Mouse (Mus musculus) monocyte, adult 5-6 weeks (primary cell): Measurements from ENCODE around the gene Nrxn3. TPM values are rescaled to one million over a fixed set of nuclear protein-coding genes. Genes with fewer than 3 reads are reported as not detected.

ENCODE experiments used
- ATAC-seq: fragments of 153-309, 156-312 bp; replicated peaks from 2 replicates; pipeline ENCODE4 v1.8.0; 2017; ENCODE audit warnings: mild to moderate bottlenecking; ENCODE audit not compliant: low TSS enrichment, insufficient number of reproducible peaks, severe bottlenecking, poor library complexity, low FRiP score
- total RNA-seq: library from RNA; stranded (forward); fragments of 200-1000, 200-491, 200-594 nt; gene quantifications from 3 replicates; pipeline ENCODE4 v1.2.3, GENCODE M21; 2017

The Nrxn3 gene
- total RNA-seq, 1 experiment from 2014 or later = not detected

- no peak for ATAC-seq
These were observed 78.4 kb downstream of the Nrxn3 start for GRCm38 (mm10) chr12:88800990-88801655.

DNA sequence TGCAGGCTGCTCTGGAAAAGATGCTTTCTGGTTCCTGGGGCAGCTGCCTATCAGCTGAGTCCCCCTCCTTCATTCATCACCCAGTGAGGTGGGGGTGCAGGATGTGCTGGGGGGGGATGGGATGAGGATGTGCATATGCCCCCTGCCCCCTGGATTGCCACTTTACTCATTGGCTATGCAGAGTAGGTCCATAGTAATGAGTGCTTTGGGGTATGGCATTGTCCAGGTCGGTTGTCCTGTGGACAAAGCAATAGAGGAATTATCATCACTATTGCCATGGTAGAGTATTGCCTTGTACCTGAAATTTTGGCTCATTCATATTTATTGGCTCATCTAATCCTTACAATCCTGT, 79.0 kb downstream of the Nrxn3 start:
- ATAC-seq = no peak

DNA sequence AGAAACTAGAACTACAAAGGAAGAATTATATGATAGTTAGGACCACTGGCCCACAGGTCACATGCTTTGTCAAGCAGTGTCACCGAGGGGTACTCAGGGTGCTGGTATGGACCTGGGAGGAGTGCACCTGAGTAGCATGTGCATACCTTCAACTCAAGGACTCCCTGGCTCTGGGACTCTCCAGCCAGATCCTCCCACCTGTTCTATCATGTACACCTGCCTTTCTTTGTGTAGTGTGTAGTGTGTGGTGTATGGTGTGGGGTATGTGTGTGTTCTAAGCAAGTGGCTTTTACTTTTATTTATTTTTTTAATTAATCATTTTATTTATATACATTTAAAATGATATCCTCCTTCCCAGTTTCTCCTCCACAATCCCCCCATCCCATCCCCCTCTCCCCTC, 86.3 kb downstream of the Nrxn3 start:
- ATAC-seq = no peak

DNA sequence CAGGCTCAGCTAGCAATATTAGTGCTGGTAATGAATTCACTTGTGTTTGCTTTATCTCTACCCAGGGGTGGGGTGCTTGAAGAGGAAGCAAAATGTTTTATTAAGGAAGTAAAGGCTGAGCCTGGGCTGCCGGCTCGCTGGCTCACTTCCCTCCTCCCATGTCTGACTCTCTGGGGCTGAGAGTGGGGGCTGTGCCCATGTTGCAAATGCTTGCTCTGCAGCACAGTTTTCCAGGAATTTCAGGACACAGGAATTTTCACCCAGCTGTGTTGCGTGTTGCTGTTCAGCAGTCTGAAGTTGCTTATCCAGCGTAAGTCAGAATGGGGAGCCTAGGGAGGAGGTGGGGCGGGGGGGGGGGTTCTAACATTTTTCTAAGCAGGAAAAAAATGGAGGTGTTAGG, 89.5 kb downstream of the Nrxn3 start:
- ATAC-seq = no peak

GRCm38 (mm10) chr12:88816865-88817264, 94.2 kb downstream of the Nrxn3 start:
- no peak for ATAC-seq

GRCm38 (mm10) chr12:88818622-88819334, 96.1 kb downstream of the Nrxn3 start:
- ATAC-seq = no peak

GRCm38 (mm10) chr12:88819335-88819709, 96.6 kb downstream of the Nrxn3 start:
- no peak for ATAC-seq

GRCm38 (mm10) chr12:88820131-88820530, 97.5 kb downstream of the Nrxn3 start:
- ATAC-seq = no peak

- no peak for ATAC-seq
These were observed 108.2 kb downstream of the Nrxn3 start for GRCm38 (mm10) chr12:88830851-88831250.

DNA sequence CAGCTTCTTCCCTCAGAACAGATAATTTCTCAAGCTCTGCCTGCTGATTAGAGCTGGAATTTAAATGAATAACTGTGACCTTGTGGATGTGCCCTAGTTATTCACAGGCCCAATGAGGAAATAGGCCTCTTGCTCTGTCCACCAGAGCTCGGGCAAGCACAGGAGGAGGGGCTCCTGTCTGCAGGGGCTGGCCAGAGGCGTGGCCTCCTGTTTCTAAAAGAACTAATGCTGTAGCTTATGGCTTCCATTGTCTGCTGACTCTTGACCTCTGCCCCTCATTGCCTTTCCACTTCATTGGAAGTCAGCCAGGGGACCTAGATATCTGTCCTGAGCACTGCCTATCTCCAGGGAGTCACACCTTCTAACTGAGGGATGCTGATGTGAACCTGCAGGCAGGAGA, 113.1 kb downstream of the Nrxn3 start:
- no peak for ATAC-seq

GRCm38 (mm10) chr12:88839724-88840123, 117.0 kb downstream of the Nrxn3 start:
- ATAC-seq = no peak

GRCm38 (mm10) chr12:88841350-88841749, 118.7 kb downstream of the Nrxn3 start:
- ATAC-seq = no peak

GRCm38 (mm10) chr12:88850400-88851179, 127.9 kb downstream of the Nrxn3 start:
- no peak for ATAC-seq

GRCm38 (mm10) chr12:88854039-88854438, 131.4 kb downstream of the Nrxn3 start:
- no peak for ATAC-seq

- no peak for ATAC-seq
These were observed 135.0 kb downstream of the Nrxn3 start for GRCm38 (mm10) chr12:88857701-88858100.

GRCm38 (mm10) chr12:88859456-88860345, 137.0 kb downstream of the Nrxn3 start:
- no peak for ATAC-seq

DNA sequence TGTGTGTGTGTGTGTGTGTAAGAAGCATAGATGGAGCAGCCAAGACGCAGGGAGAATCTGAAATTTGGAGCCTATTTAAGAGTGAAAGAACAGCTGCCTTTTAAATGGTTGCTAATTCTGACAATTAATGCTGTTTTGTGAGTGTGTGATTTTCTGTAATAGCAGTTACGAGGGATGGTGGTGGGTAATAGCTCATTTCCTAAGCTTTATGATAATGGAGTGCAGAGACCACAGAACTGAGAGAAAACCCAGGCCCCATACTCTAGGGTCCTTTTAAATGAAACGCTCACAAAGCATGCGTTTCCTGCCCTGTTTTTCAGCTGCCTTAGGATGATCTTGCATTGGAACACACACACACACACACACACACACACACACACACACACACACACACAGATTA, 137.7 kb downstream of the Nrxn3 start:
- ATAC-seq = no peak

GRCm38 (mm10) chr12:88863069-88863468, 140.4 kb downstream of the Nrxn3 start:
- ATAC-seq = no peak

- no peak for ATAC-seq
These were observed 145.6 kb downstream of the Nrxn3 start for GRCm38 (mm10) chr12:88868288-88868687.
